ENCODE assay signal across 9 mouse cellular contexts in genomic region chr17:67629211-67629657, GRCm38 (mm10). TPM values are rescaled to one million over a fixed set of nuclear protein-coding genes. Genes with fewer than 3 reads are reported as not detected.
A peak's percentile ranks its signal among the peaks of the same experiment; 100 is the strongest.
DNase-seq lines count a peak whose midpoint lies in the region; ATAC-seq lines count a peak whose summit lies in the region.
"Had no signal": no experiment of that assay in that cellular context is flagged by ENCODE, and none has a peak within 500 bp of the region (broad histone marks: within the 10 kb centered on the region; RNA-seq: fewer than 3 reads in every experiment).

No protein-coding gene starts in this region.

- no peak overlapping the region for H3K9ac ChIP-seq in embryonic facial prominence, embryonic 11.5 days (replicated peaks; ENCODE audit: low read length)
- no peak overlapping the region for H3K9ac ChIP-seq in heart, embryonic 11.5 days (ENCODE audit: low read depth, low read length)
- no peak overlapping the region for H3K9ac ChIP-seq in limb, embryonic 15.5 days

- no peak overlapping the region for H3K4me3 ChIP-seq in embryonic facial prominence, embryonic 11.5 days (ENCODE audit: low read depth, low read length)
- H3K4me3 ChIP-seq in heart, embryonic 11.5 days (ENCODE audit: low read depth, low read length): no peak overlapping the region
- H3K4me3 ChIP-seq in limb, embryonic 15.5 days: no peak overlapping the region

- 33% methylated on average over 13 of the region's 13 CpGs for WGBS in embryonic facial prominence, embryonic 11.5 days
- 37% methylated on average over 13 of the region's 13 CpGs for WGBS in heart, embryonic 11.5 days (ENCODE audit: insufficient replicate concordance)
- 15% methylated on average over 13 of the region's 13 CpGs for WGBS in limb, embryonic 15.5 days

- DNase-seq in right cerebral cortex, adult 18-20 months: peak; percentile 5
- DNase-seq in right cerebral cortex, postnatal 4 days: no peak
- DNase-seq in embryonic facial prominence, embryonic 11.5 days (ENCODE audit: low spot score): peak; percentile 65
- DNase-seq in retina, postnatal 1 day: peak; percentile 42
- DNase-seq in c-Kit-positive CD71-positive TER-119-positive erythroid progenitor cells, embryonic 14.5 days (ENCODE audit: low spot score): no peak
- DNase-seq in left cerebral cortex, postnatal 36 days (ENCODE audit: low spot score in 2 of 2): no peak

- no peaks in the 10 kb centered on the region for H3K9me3 ChIP-seq in embryonic facial prominence, embryonic 11.5 days (replicated peaks; ENCODE audit: control insufficient read depth, low read length)
- no peaks in the 10 kb centered on the region for H3K9me3 ChIP-seq in heart, embryonic 11.5 days (replicated peaks; ENCODE audit: control insufficient read depth, low read length)
- no peaks in the 10 kb centered on the region for H3K9me3 ChIP-seq in limb, embryonic 15.5 days

- no peaks in the 10 kb centered on the region for H3K4me1 ChIP-seq in embryonic facial prominence, embryonic 11.5 days (ENCODE audit: control insufficient read depth, insufficient read depth, low read length)
- peaks cover 6% of the 10 kb centered on the region for H3K4me1 ChIP-seq in heart, embryonic 11.5 days (ENCODE audit: control insufficient read depth, insufficient read depth, low read length)
- H3K4me1 ChIP-seq in limb, embryonic 15.5 days: peaks cover 15% of the 10 kb centered on the region

- no peak for ATAC-seq in embryonic facial prominence, embryonic 11.5 days (replicated peaks; ENCODE audit: insufficient number of reproducible peaks, low FRiP score, low TSS enrichment, low read depth)
- no peak; the same call in 1 of the 2 replicates for ATAC-seq in heart, embryonic 11.5 days (replicated peaks; ENCODE audit: insufficient number of reproducible peaks, low FRiP score, low TSS enrichment)
- ATAC-seq in limb, embryonic 15.5 days (ENCODE audit: insufficient number of reproducible peaks, low FRiP score, low TSS enrichment, low read depth): peak; percentile 68

- no peaks in the 10 kb centered on the region for H3K27me3 ChIP-seq in embryonic facial prominence, embryonic 11.5 days (ENCODE audit: control insufficient read depth, insufficient read depth, low read length)
- no peaks in the 10 kb centered on the region for H3K27me3 ChIP-seq in heart, embryonic 11.5 days (ENCODE audit: control insufficient read depth, insufficient read depth, low read length)
- H3K27me3 ChIP-seq in limb, embryonic 15.5 days: peaks cover 17% of the 10 kb centered on the region; the same call in 1 of the 2 replicates

- intact Hi-C loops in left cerebral cortex, postnatal 36 days (cut with DNase I): no loop called here

- no peak overlapping the region for H3K4me2 ChIP-seq in embryonic facial prominence, embryonic 11.5 days (ENCODE audit: low read depth, low read length)
- peak overlapping the region; percentile 27; the same call in 1 of the 2 replicates for H3K4me2 ChIP-seq in heart, embryonic 11.5 days
- peak overlapping the region; percentile 35 for H3K4me2 ChIP-seq in limb, embryonic 15.5 days

- no peak overlapping the region for H3K27ac ChIP-seq in embryonic facial prominence, embryonic 11.5 days (replicated peaks; ENCODE audit: low read depth, low read length)
- no peak overlapping the region for H3K27ac ChIP-seq in heart, embryonic 11.5 days (ENCODE audit: low read depth, low read length)
- H3K27ac ChIP-seq in limb, embryonic 15.5 days: peak overlapping the region; percentile 69

- no peaks in the 10 kb centered on the region for H3K36me3 ChIP-seq in embryonic facial prominence, embryonic 11.5 days (replicated peaks; ENCODE audit: control insufficient read depth, insufficient read depth, low read depth, low read length)
- no peaks in the 10 kb centered on the region for H3K36me3 ChIP-seq in heart, embryonic 11.5 days (ENCODE audit: control insufficient read depth, insufficient read depth, low read length)
- no peaks in the 10 kb centered on the region for H3K36me3 ChIP-seq in limb, embryonic 15.5 days

RNA-seq across cellular contexts. Expression of gene Lrrc30, which starts 3.3 kb away (rescaled TPM):
- not detected in 2 replicates for polyA plus RNA-seq in embryonic facial prominence, embryonic 11.5 days (2014; fragmentation: Nextera tagmentation; extraction: Ambion mirVana)
- not detected in 2 replicates for polyA plus RNA-seq in heart, embryonic 11.5 days (2014; fragmentation: Nextera tagmentation; extraction: Ambion mirVana)
- 0.40 and 2.1 TPM in 2 replicates for polyA plus RNA-seq in limb, embryonic 15.5 days (2015; fragmentation: Nextera tagmentation; extraction: Ambion mirVana)
- total RNA-seq in left cerebral cortex, postnatal 36 days (2021): not detected
- total RNA-seq: left cerebral cortex, postnatal 10 days had no signal

Comparison
In these comparisons a context has a peak if more than half of its experiments do, and no peak if none do; other contexts are left out.
1. DNase-seq: peak in right cerebral cortex, adult 18-20 months (single experiment), embryonic facial prominence, embryonic 11.5 days (single experiment) and retina, postnatal 1 day (single experiment); none in right cerebral cortex, postnatal 4 days (single experiment), c-Kit-positive CD71-positive TER-119-positive erythroid progenitor cells, embryonic 14.5 days (single experiment) and left cerebral cortex, postnatal 36 days (0 of 2).